Mouse (Mus musculus) right cerebral cortex, postnatal 4 days (tissue): ENCODE results near the gene Wdr64.

ENCODE experiments used
- DNase-seq: peaks from one replicate; pipeline ENCODE4 v3.0.0-alpha.2; 2022

The Wdr64 gene

GRCm38 (mm10) chr1:175754576-175755364 is 56.4 kb downstream of the Wdr64 start:
- DNase-seq, result no peak

- no peak for DNase-seq
Measured at GRCm38 (mm10) chr1:175794668-175795067, 96.3 kb downstream of the Wdr64 start.

- DNase-seq, result no peak
Measured at GRCm38 (mm10) chr1:175808356-175808755, 110.0 kb downstream of the Wdr64 start.

- DNase-seq, result no peak
Measured at GRCm38 (mm10) chr1:175811625-175812024, 113.2 kb downstream of the Wdr64 start.

GRCm38 (mm10) chr1:175823815-175824438 is 125.5 kb downstream of the Wdr64 start:
- DNase-seq, result peak; percentile 5

GRCm38 (mm10) chr1:175828539-175828938 is 130.1 kb downstream of the Wdr64 start:
- DNase-seq, result no peak

GRCm38 (mm10) chr1:175829220-175829619 is 130.8 kb downstream of the Wdr64 start:
- no peak for DNase-seq

GRCm38 (mm10) chr1:175855515-175855914 is 157.1 kb downstream of the Wdr64 start:
- DNase-seq, result no peak
